Mouse (Mus musculus) Patski (cell line): ENCODE data around the gene Gm16368. TPM values are rescaled to one million over a fixed set of nuclear protein-coding genes. Genes with fewer than 3 reads are reported as not detected.
"Not testable (repeated sequence)": the region's sequence is repeated elsewhere in the genome, so short reads cannot be mapped to it uniquely, and the experiment has no call there.

Experiments
- ATAC-seq: fragments of 100-300 bp; one replicate; pipeline ENCODE4 v1.8.0; 2021
- CTCF ChIA-PET: fragments of 350-600 bp; sonication (Branson Sonifier 250); formaldehyde crosslinking; loops from one replicate; lab custom pipeline; 2022; ENCODE audit warnings: inconsistent platforms; lab: Charles Lee
- POLR2A ChIA-PET: fragments of 350-600 bp; sonication (Branson Sonifier 250); formaldehyde crosslinking; loops from one replicate; lab custom pipeline; 2022; ENCODE audit warnings: antibody characterized with exemption, inconsistent platforms; lab: Charles Lee
- DNase-seq: peaks from one replicate; pipeline ENCODE4 v3.0.0-alpha.2; 2011; ENCODE audit warnings: low read depth, low spot score
- H3K27me3 ChIP-seq: fragments of 371-371 bp; one replicate; pipeline ENCODE4 v1.5.1; 2021
- in situ Hi-C: fragments of 300-500 bp; cut with MboI; formaldehyde crosslinking; loops from 3 replicates; pipeline ENCODE4 v1.11.1; 2018; ENCODE audit warnings: low pct_unique_long_range_greater_than_20kb, mixed read lengths
- polyA plus RNA-seq: library from polyadenylated mRNA; unstranded; gene quantifications from one replicate; pipeline ENCODE4 v1.2.3, GENCODE M21; 2021

Gene Gm16368
- not detected for polyA plus RNA-seq

GRCm38 (mm10) chr12:88083397-88083796 is at the start of gene Gm16368:
Gene Gm16368, plus strand, starts transcription at chr12:88083697.
- DNase-seq, ATAC-seq, H3K27me3 ChIP-seq, CTCF ChIA-PET, POLR2A ChIA-PET, in situ Hi-C loops: not testable (repeated sequence)

- ATAC-seq, in situ Hi-C loops, H3K27me3 ChIP-seq, POLR2A ChIA-PET, CTCF ChIA-PET, DNase-seq: not testable (repeated sequence)
Observed at GRCm38 (mm10) chr12:88039062-88039461, 44.4 kb upstream of the Gm16368 start.

GRCm38 (mm10) chr12:88039703-88040102 is 43.8 kb upstream of the Gm16368 start:
- CTCF ChIA-PET, DNase-seq, ATAC-seq, H3K27me3 ChIP-seq, in situ Hi-C loops, POLR2A ChIA-PET: not testable (repeated sequence)

GRCm38 (mm10) chr12:88045226-88045625 is 38.3 kb upstream of the Gm16368 start:
- in situ Hi-C loops, H3K27me3 ChIP-seq, ATAC-seq, POLR2A ChIA-PET, CTCF ChIA-PET, DNase-seq: not testable (repeated sequence)

Other genes starting within 250 kb of the Gm16368 start
- gene Gm2001, start 241.4 kb upstream of the Gm16368 start, polyA plus RNA-seq, result not detected
- gene Gm2016, start 209.6 kb upstream of the Gm16368 start, polyA plus RNA-seq, result 0.39 TPM
- gene Gm2022, start 188.3 kb upstream of the Gm16368 start, polyA plus RNA-seq, result 0.32 TPM
- gene Gm2035, start 163.8 kb upstream of the Gm16368 start, polyA plus RNA-seq, result not detected
- 0.03 TPM for gene Gm2042, start 129.6 kb upstream of the Gm16368 start, polyA plus RNA-seq
- not detected for gene Gm2075, start 71.8 kb upstream of the Gm16368 start, polyA plus RNA-seq
- not detected for gene Gm6803, start 64.9 kb upstream of the Gm16368 start, polyA plus RNA-seq
- not detected for gene Gm2056, start 56.7 kb upstream of the Gm16368 start, polyA plus RNA-seq
- not detected for gene Gm10436, start 98.4 kb downstream of the Gm16368 start, polyA plus RNA-seq
- 14.2 TPM for gene Gm8332, start 166.4 kb downstream of the Gm16368 start, polyA plus RNA-seq
- 0.63 TPM for gene Gm5662, start 190.8 kb downstream of the Gm16368 start, polyA plus RNA-seq
- gene Gm5039, start 240.3 kb downstream of the Gm16368 start, polyA plus RNA-seq, result 0.14 TPM